Comparison of ENCODE assay signal across 9 mouse cellular contexts in genomic region chr3:35102715-35103591, GRCm38 (mm10).
A peak's percentile ranks its signal among the peaks of the same experiment; 100 is the strongest.
DNase-seq lines count a peak whose midpoint lies in the region; ATAC-seq and TF ChIP-seq lines count a peak whose summit lies in the region.
"Had no signal": no experiment of that assay in that cellular context is flagged by ENCODE, and none has a peak within 500 bp of the region (broad histone marks: within the 10 kb centered on the region; RNA-seq: fewer than 3 reads in every experiment).

No protein-coding gene starts in this region.

- TF ChIP-seq CTCF in brain, embryonic 14.5 days (IDR thresholded peaks at IDR 0.05; ENCODE audit: borderline replicate concordance, extremely low read depth, insufficient read depth, insufficient read length) = peak; percentile 91
- TF ChIP-seq CTCF in left cerebral cortex, adult 2 months (IDR thresholded peaks at IDR 0.05) = peak; percentile 91
- peak; percentile 96 for TF ChIP-seq CTCF in midbrain, postnatal 0 days (IDR thresholded peaks at IDR 0.05)

- peaks cover 22% of the 10 kb centered on the region for H3K27me3 ChIP-seq in heart, embryonic 12.5 days (replicated peaks)
- H3K27me3 ChIP-seq in forebrain, embryonic 13.5 days = no peaks in the 10 kb centered on the region
- no peaks in the 10 kb centered on the region for H3K27me3 ChIP-seq in midbrain, postnatal 0 days (ENCODE audit: insufficient read depth, low read length)

- ATAC-seq in heart, embryonic 12.5 days (ENCODE audit: insufficient number of reproducible peaks, low FRiP score) = no peak
- peak; percentile 81 for ATAC-seq in forebrain, embryonic 13.5 days
- ATAC-seq in midbrain, postnatal 0 days (ENCODE audit: low FRiP score) = no peak

- intact Hi-C loops in left cerebral cortex, adult 2 months (cut with DNase I) = loop anchor here (1.0 to 10.0 kb wide), 6 partner anchors 380 to 1148 kb away; no protein-coding TSS in a partner anchor

- H3K4me2 ChIP-seq in heart, embryonic 12.5 days = no peak overlapping the region
- H3K4me2 ChIP-seq in forebrain, embryonic 13.5 days = peak overlapping the region; percentile 32
- H3K4me2 ChIP-seq in midbrain, postnatal 0 days (ENCODE audit: low read depth, low read length, poor library complexity, severe bottlenecking) = no peak overlapping the region

- no peak overlapping the region for H3K4me3 ChIP-seq in heart, embryonic 12.5 days
- H3K4me3 ChIP-seq in forebrain, embryonic 13.5 days = no peak overlapping the region
- H3K4me3 ChIP-seq in left cerebral cortex, adult 2 months = no peak overlapping the region
- no peak overlapping the region for H3K4me3 ChIP-seq in midbrain, postnatal 0 days (ENCODE audit: low read depth, low read length)
- H3K4me3 ChIP-seq: myocyte had no signal

- no peak overlapping the region for H3K27ac ChIP-seq in heart, embryonic 12.5 days (ENCODE audit: poor library complexity, severe bottlenecking)
- peak overlapping the region; percentile 69 for H3K27ac ChIP-seq in forebrain, embryonic 13.5 days
- peak overlapping the region; percentile 38; the same call in 1 of the 2 replicates for H3K27ac ChIP-seq in left cerebral cortex, adult 2 months
- H3K27ac ChIP-seq in midbrain, postnatal 0 days (ENCODE audit: low read depth, low read length) = no peak overlapping the region

- H3K4me1 ChIP-seq in heart, embryonic 12.5 days (replicated peaks) = peaks cover 3% of the 10 kb centered on the region; the same call in 1 of the 2 replicates
- H3K4me1 ChIP-seq in forebrain, embryonic 13.5 days = peaks cover 57% of the 10 kb centered on the region
- H3K4me1 ChIP-seq in midbrain, postnatal 0 days (ENCODE audit: insufficient read depth, low read length) = no peaks in the 10 kb centered on the region

- no peak overlapping the region for H3K9ac ChIP-seq in heart, embryonic 12.5 days
- peak overlapping the region; percentile 51 for H3K9ac ChIP-seq in forebrain, embryonic 13.5 days
- no peak overlapping the region for H3K9ac ChIP-seq in midbrain, postnatal 0 days (replicated peaks; ENCODE audit: low read length, poor library complexity, severe bottlenecking)

- DNase-seq in heart, adult 8-10 months (ENCODE audit: low spot score) = peak; percentile 22
- DNase-seq in brain, embryonic 14.5 days (ENCODE audit: low read depth) = peak; percentile 96
- peak; percentile 31 for DNase-seq in hindlimb bud, embryonic 11.5 days (ENCODE audit: extremely low spot score, low read depth, low spot score)
- DNase-seq in left cerebral cortex, adult 2 months (ENCODE audit: extremely low spot score in 1 of 2, low spot score in 2 of 2) = peak; percentile 57 to 72
- DNase-seq in midbrain, postnatal 0 days (ENCODE audit: low spot score) = peak; percentile 85
- DNase-seq in thymus, postnatal 36 days = peak; percentile 11

- TF ChIP-seq POLR2A in brain, embryonic 14.5 days (IDR thresholded peaks at IDR 0.05; ENCODE audit: borderline replicate concordance, extremely low read depth, insufficient read depth, insufficient read length, poor library complexity, severe bottlenecking) = no peak

- no peaks in the 10 kb centered on the region for H3K9me3 ChIP-seq in heart, embryonic 12.5 days (replicated peaks)
- H3K9me3 ChIP-seq in forebrain, embryonic 13.5 days (replicated peaks) = no peaks in the 10 kb centered on the region
- no peaks in the 10 kb centered on the region for H3K9me3 ChIP-seq in midbrain, postnatal 0 days (ENCODE audit: low read length)

- H3K36me3 ChIP-seq in heart, embryonic 12.5 days = no peaks in the 10 kb centered on the region
- H3K36me3 ChIP-seq in forebrain, embryonic 13.5 days (ENCODE audit: poor library complexity, severe bottlenecking) = no peaks in the 10 kb centered on the region
- H3K36me3 ChIP-seq in midbrain, postnatal 0 days (ENCODE audit: insufficient read depth, low read length) = no peaks in the 10 kb centered on the region

- WGBS in heart, embryonic 12.5 days = 54% methylated on average over 13 of the region's 13 CpGs
- 8% methylated on average over 13 of the region's 13 CpGs for WGBS in forebrain, embryonic 13.5 days
- 23% methylated on average over 13 of the region's 13 CpGs for WGBS in midbrain, postnatal 0 days

Comparison
In these comparisons a context has a peak if more than half of its experiments do, and no peak if none do; other contexts are left out.
1. DNase-seq: peak in every context shown above with its lines; median percentile 96 in brain, embryonic 14.5 days; 85 in midbrain, postnatal 0 days; 64 in left cerebral cortex, adult 2 months; 31 in hindlimb bud, embryonic 11.5 days; 22 in heart, adult 8-10 months; 11 in thymus, postnatal 36 days.
2. H3K27ac ChIP-seq: peak in forebrain, embryonic 13.5 days (single experiment) and left cerebral cortex, adult 2 months (single experiment); none in heart, embryonic 12.5 days (single experiment) and midbrain, postnatal 0 days (single experiment).
3. Peak in every context shown above with its lines, with median percentiles within 50 percentile points of each other: CTCF ChIP-seq.